Mouse (Mus musculus): ENCODE results near the gene Morn2. TPM values are rescaled to one million over a fixed set of nuclear protein-coding genes. Genes with fewer than 3 reads are reported as not detected.
"Not testable (repeated sequence)": the region's sequence is repeated elsewhere in the genome, so short reads cannot be mapped to it uniquely, and the experiment has no call there.

Gene Morn2
- 10 to 100 TPM; 16.5 to 18.3 TPM for total RNA-seq (2021)

DNA sequence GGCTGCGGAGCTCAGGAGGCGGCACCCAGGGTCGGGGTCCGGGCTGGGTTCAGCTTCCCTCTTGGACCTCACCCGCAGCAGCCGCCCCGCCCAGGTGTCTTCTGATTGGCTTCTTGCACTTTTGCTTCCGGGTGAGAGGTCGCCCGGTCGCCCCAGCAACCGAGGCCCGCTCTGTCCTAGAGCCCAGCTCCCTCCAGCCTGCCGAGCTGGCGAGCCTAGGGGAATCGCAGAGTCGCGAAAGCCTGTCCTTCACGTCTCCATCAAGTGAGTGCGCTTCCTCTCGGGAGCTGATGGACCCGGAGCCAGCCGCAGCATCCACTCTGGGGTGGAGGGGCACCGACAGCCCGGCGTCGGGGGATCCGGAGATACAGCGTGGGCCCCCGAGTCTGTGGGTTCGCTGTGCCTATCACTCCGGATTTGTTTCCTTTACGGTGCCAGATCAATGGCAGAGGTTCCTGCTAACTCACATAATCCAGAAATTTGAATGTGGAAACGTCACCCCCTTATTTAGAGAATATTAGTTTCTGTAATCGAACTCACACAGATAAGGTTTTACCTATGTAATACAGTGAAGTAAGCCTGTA is at the start of gene Morn2, which contains the start of gene Dhx57:
Gene Morn2, plus strand, starts transcription at position 130 of the 584 bp plus-strand sequence.
Gene Dhx57, minus strand, starts transcription at position 403 of the 584 bp plus-strand sequence.
- intact Hi-C loops (cut with DNase I) = loop anchor here (2.0 to 5.0 kb wide), 3 partner anchors 42 to 271 kb away; partner anchors contain the start of gene Gm10190

DNA sequence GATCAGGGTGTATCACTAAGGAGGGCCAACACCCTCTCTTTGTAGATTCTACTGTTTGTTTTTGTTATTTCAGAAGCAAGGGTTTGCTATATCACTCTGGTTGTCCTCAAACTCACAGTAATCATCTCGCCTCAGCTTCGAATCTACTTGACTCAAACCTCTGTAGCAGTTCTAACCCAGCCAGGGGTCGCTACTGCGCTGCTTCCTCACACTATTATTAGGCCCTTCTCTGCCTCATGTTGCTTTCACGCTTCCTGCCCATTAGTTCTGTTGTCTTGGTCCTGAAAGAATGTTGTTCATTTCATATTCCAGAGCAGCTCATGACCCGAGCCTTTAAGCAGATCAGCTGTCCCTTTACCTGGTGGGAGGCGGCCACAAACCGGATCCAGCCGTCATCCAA is 48.4 kb upstream of the Morn2 start:
- intact Hi-C loops (cut with DNase I) = no loop called here
- no peak for DNase-seq (ENCODE audit: low spot score in 2 of 2)

More for the DNA sequence above, at the start of gene Morn2, which contains the start of gene Dhx57:
- peak; percentile 97 for DNase-seq (ENCODE audit: low spot score in 2 of 2)

DNA sequence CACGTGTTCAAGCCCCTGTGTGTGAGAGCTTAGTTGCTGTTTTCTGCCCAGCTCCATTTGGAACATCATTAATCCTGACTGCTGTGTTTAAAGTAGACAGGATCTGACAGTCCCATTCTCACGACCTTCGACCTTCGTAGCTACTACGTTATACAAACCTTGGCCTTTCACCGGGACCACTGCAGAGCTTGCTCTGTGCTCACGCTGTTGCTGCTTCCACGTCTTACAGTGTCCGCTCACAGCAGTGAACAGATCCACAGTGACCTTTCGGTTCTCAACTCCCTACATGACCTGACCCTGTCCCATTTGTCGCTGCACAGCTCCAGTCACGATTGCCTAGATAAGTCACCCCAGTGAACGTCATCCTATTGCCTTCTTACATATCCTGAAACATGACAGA is 46.9 kb upstream of the Morn2 start:
- intact Hi-C loops (cut with DNase I) = no loop called here
- no peak for DNase-seq (ENCODE audit: low spot score in 2 of 2)

DNA sequence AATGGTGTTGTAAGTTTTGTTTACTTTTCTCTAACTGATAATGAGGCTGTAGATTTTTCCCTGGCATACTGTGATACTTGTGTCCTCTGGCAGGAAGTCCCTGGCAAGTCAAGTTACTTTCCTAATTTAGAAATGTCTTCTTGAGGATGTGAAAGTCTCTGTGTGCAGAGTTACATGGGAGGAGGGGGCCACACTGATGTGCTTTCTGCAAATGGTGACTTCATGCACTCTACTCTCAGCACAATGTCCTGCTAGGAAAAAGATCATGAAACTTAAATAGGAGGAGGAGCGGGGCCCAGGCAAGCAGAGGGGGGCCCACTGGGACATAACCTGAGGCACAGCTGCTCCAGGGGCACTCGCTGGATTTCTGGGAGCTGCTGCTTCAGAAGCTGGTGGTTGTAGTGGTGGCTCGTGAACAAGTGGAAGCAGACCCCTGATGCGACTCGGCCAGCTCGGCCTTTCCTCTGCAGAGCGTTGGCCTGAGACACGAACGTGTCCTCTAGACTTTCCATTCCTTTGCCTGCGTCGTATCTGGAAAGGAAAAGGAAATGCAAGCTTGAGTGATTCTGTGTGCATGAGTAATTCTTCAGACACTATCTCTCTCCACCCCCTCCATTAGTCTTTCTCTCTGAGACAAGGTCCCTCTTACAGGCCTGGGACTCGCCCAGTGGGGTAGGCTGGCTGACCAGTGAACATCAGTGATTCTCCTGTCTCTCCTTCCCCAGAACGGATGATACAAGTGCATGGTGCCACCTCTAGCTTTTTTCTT is 37.1 kb upstream of the Morn2 start:
- DNase-seq (ENCODE audit: low spot score in 2 of 2) = no peak
- intact Hi-C loops (cut with DNase I) = no loop called here

DNA sequence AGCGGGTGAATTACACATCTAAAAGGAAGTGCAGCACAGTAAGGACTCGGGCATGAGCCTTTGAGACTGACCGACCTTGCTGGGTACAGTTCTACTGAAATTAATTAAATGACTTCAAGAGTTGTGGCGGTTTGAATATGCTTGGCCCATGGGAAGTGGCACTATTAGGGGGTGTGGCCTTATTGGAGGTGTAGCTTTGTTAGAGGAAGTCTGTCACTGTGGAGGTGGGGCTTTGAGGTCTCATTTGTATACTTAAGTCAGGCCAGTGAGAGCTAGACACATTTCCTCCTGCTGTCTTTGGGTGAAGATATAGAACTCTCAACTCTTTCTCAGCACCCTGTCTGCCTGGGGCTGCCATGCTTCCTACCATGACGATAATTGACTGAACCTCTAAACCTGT is 35.6 kb upstream of the Morn2 start:
- no peak for DNase-seq (ENCODE audit: low spot score in 2 of 2)
- intact Hi-C loops (cut with DNase I) = no loop called here

DNA sequence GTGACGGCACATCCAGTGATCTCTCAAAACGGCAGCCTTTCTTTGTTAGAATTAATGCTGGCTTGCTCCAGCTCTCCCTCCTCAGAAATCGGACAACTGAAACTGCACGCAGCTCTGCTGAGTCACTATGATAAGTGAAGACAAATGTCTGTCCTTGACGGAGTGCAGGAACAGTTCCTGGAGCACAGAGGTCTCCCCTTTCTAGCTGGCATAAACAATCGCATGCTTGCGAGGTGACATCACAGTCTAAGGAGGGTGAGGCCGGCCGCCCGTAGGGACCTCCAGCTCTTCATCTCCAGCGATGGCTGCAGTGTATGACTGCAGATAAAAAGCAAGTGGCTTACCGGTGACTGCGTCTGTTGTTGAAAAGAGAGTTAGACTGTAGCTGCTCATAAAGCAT is 34.8 kb upstream of the Morn2 start:
- intact Hi-C loops (cut with DNase I) = no loop called here
- DNase-seq (ENCODE audit: low spot score in 2 of 2) = no peak

DNA sequence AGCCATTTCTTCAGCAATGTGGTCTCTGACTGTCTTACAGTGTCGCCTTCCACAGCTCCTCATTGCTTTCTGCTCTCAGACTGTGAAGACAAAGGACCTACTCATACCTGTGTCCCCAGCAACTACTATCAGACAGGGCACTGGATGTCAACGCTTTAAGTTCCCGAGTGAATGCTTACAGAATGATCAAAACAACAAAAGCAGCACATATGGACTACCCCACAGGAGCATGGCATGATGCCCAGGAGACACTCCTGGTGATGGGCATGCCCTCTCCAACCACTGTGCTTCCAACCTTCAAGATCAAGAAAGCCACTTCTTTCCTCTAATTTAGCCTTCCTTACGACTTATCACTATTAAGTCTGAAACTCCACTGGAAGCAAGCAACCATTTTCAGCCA is 22.9 kb upstream of the Morn2 start:
- intact Hi-C loops (cut with DNase I) = no loop called here
- DNase-seq (ENCODE audit: low spot score in 2 of 2) = no peak

DNA sequence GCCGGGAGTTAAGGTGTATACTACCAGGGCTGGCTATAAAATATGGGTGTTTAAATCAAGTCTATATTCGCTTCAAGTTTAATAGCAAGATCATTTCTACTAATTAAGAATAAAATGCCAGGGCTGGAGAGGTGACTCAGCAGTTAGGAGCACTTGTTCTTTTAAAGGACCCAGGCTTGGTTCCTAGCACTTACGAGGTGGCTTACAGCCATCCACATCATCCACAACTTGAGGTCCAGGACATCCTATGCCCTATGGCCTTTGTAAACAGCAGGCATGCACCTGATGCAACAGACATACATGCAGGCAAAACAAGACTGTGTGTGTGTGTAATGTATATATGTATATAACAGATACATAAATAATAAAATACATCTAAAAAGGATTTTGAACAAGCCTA is 21.9 kb upstream of the Morn2 start:
- DNase-seq (ENCODE audit: low spot score in 2 of 2) = no peak
- intact Hi-C loops (cut with DNase I) = no loop called here

DNA sequence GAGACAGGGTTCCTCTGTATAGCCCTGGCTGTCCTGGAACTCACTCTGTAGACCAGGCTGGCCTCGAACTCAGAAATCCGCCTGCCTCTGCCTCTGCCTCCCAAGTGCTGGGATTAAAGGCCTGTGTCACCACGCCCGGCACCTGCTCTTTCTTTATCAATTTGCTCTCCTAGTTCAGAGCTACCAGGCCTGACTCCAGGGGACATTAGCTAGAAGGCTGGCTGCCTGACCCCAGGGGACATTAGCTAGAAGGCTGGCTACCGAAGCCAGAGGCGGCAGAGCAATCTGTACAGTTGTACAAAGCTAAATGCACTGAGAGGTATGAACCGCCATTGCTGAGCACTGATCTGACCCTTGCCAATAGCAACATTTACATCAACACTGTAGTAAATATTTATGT is 19.4 kb upstream of the Morn2 start:
- DNase-seq (ENCODE audit: low spot score in 2 of 2); intact Hi-C loops (cut with DNase I): not testable (repeated sequence)

DNA sequence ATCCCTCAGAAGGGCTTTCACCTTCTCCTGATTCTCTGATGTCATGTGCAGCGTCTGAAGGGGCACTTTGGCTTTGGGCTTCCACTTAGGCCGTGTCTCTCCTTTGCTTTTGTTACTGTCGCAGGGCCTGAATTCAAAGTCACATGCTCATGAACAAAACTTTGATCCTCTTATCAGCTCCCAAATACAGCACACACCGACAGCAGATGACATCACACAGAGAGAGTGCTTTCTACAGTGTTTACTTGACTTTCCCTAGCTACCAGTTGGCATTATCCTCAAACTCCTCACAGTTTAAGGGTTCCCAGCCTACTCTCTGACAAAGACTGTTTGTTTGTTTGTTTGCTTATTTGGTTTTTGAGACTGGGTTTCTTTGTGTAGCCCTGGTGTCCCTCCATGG is 11.7 kb upstream of the Morn2 start:
- intact Hi-C loops (cut with DNase I) = no loop called here
- no peak for DNase-seq (ENCODE audit: low spot score in 2 of 2)

DNA sequence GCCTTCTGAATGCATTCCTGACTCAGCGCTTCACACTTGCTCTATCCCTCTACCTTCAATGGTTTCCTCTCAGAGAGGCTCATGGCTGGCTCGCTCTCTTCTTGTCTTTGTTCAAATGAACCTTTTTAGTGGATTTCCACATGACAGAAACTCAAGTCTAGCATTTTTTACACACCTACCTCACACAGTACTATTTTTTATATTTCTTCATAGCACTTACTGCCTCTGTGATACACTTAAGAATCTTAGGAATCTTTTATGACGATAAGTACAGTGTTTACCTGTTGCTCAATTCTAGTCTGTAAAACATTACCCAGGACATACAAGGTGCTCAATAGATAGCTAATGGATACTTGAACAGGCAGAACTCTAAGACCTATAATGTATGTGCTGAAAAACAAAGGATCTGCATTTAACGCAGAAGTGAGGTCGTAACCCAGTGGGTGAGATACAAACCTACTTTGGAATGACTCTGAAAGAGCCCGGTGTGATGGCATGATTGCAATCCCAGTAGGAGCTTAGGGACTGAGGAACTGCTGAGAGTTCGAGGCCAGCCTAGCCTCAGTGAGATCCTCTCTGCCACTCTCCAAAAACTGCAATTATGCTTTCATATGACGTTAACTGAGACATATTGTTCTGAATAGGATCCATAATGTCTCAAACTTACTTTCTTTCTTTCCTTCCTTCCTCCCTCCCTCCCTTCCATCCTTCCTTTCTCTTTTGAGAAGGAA is 10.5 kb upstream of the Morn2 start:
- DNase-seq (ENCODE audit: low spot score in 2 of 2) = no peak
- intact Hi-C loops (cut with DNase I) = no loop called here

DNA sequence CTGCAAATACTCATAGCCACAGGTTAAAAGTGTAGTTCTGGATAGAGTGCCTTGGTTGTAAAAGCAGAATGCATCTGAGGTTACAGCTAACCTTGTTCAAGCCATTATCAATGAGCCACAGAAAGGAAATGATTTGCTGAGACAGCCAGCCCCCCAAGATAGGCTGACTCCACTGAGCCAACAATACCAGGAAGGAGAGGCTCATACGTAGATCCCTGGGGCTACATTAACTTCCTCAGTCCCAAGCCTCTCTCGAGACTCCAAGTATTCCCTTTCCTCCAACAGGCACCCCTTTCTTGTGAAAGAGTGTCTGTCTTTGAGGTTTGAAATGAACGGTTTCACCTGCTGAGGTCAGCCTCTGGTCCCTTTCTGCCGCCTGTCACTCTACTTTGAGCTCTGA is 5.6 kb upstream of the Morn2 start:
- intact Hi-C loops (cut with DNase I) = no loop called here
- DNase-seq (ENCODE audit: low spot score in 2 of 2) = no peak

DNA sequence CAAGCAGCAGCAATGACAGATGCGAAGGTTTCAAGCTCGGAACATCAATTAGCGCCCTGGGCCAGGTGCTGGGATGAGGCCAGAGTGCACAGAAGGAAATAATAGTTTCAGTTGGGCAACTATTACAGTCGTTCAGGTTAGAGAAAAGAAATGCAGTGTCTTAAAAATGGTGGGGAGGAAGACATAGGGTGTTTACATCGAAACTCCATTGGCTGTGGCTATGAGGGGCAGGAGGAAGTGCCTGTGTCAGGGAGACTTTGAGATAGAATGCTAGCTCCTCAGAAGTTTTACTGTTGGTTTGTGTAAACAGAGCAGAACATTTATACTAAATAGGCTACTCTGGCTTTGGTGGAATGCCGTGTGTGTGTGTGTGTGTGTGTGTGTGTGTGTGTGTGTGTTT is 2.0 kb upstream of the Morn2 start:
- intact Hi-C loops (cut with DNase I) = loop anchor here (2.0 kb wide), 1 partner anchor 195 kb away; no protein-coding TSS in a partner anchor
- DNase-seq (ENCODE audit: low spot score in 2 of 2) = no peak

DNA sequence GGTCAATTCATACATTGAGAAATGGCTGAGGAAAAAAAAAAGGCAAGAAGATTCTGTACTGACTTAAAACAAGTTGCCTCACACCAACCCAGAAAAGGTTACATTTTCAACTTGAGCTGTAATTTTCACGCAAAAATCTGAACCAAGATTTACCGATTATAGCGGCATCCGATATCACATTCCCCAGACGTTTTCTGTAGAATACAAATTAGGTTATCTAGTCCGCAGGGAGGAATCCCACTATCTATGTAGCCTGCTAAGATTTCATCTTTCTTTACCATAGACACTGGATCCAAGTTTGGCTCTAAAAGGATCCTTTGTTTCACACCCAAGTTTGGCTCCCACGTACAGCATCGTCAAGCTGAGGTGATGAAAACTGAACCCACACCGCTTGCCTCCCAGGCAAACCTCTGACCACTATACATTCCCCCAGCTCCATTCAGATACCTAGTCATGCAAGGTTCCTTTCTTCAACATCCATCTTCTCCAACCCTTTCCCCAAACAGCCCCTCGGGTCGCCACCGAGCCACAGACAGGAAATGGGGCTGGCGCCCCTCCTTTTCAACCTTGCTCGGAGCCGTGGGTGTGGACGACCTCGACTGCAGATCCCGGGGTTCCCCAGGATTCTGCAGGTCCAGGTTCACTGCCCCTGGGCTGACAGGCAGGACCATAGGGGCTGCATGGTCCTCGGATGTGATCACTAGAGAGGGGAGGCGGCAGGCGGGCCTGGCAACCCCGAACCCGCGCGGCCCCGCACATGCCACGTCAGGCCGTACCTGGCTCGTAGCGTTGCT is 526 bp upstream of the Morn2 start:
- intact Hi-C loops (cut with DNase I) = loop anchor here (2.0 to 5.0 kb wide), 4 partner anchors 43 to 271 kb away; partner anchors contain the start of gene Gm10190
- DNase-seq (ENCODE audit: low spot score in 2 of 2) = no peak

DNA sequence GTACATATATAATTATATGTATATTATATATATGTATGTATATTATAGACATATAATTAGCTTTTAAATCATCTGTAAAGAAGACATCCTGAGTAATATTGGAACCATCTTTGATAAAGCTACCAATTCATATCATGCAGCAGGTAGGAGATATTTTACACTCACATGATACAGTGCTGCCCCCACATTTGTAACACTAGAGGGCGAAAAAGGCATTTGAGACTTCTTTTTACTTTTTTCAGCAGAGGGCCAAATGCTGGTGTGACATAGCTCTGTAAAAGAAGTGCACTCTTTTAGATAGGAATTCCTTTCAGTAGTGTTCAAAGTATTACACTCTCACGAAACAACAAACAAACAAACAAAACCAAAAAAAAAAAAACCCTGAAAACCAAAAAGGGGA is 1.1 kb downstream of the Morn2 start:
- intact Hi-C loops (cut with DNase I) = loop anchor here (2.0 to 5.0 kb wide), 3 partner anchors 41 to 270 kb away; partner anchors contain the start of gene Gm10190
- DNase-seq (ENCODE audit: low spot score in 2 of 2) = no peak

DNA sequence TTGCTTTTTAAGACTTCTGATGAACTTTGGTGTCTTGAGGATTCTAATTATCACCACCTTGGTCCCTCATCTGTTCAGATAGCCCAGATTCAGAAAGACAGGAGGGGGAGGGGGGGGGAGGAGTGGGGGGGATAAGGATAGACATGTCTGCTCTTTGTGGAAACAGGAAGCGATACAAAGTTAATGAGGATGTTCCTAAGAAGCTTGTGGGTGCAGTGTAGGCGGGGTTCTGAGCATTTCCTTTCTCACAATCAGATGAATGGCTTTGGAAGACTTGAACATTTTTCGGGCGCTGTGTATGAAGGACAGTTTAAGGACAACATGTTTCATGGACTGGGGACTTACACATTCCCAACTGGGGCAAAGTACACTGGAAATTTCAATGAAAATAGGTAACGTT is 5.3 kb downstream of the Morn2 start:
- DNase-seq (ENCODE audit: low spot score in 2 of 2) = no peak
- intact Hi-C loops (cut with DNase I) = no loop called here

DNA sequence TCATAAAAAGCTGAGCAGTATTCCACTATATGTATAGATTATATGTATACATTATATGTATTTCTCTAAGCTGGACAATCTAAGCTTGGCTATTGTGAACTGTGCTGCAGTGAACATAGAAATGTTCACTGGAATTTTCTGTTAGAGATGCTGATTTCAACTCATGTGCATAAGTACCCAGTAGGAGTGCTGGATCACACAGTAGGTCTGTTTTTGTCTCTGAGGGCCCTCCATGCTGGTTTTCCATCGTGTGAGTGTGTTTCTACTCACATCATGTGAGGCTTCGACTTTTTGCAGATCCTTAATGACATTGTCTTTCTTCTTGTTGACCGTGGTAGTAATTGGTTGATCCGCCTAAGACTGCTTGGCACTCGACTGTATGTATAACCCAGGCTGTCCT is 8.8 kb downstream of the Morn2 start:
- DNase-seq (ENCODE audit: low spot score in 2 of 2) = no peak
- intact Hi-C loops (cut with DNase I) = no loop called here

DNA sequence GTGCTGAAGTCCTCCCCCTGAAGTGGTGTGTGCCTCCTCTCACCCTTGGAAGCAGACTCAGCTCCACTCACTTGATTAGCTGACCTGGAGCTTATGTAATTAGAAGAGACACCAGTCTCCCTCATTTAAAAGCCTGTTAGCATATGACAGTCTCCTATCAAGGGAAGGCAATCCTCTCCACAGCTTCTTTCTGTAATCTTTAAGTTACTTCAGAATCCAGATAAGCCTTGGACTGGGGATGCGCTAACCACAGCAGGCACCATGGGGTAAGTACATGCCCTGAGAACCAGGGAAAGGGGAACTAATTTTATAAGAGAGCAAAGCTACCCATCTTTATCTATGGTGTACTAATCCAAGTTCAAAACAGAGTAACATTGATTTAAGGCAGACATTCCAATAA is 17.2 kb downstream of the Morn2 start, which contains the start of gene Arhgef33:
Gene Arhgef33, plus strand, starts transcription at position 157 of the 400 bp plus-strand sequence.
- intact Hi-C loops (cut with DNase I) = no loop called here
- DNase-seq (ENCODE audit: low spot score in 2 of 2) = no peak

DNA sequence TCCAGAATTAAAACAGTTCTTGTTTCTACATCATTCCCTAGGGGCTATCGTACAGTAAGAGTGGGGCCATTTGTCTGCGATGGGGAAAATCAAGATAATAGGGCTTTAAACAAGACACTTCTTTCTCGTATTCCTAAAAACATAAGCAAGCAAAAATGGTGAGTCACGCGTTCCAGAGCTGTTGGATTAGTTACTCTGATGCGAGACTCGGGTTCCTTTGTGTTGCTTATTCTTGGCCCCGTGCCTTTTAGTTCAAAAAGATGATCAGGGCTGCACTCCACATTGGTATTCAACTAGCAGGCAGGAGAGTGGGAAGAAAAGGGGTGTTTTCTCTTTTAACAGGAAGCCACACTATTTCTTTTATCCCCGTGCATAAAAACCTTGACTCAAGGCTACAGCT is 21.8 kb downstream of the Morn2 start:
- intact Hi-C loops (cut with DNase I) = no loop called here
- no peak for DNase-seq (ENCODE audit: low spot score in 2 of 2)

DNA sequence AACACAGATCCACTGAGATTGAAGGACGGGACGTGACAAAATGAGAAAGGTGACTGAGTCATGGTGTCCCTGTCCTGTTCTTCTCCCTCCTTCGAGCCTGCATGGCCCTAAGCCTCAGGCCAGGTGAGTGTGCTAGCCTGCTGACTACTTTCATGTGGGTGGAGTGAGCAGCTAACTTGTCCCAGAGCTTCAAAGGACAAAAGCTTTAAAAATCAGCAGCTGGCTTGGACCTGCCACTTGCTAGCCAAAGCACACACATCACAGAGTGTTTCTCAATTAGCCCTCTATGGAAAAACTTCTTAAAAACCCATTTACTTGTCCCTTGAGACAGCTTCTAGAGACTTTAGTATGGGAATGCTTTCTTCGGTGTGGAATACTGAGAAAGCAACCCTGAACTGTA is 22.4 kb downstream of the Morn2 start:
- no peak for DNase-seq (ENCODE audit: low spot score in 2 of 2)
- intact Hi-C loops (cut with DNase I) = no loop called here

All from left cerebral cortex, postnatal 36 days (tissue).